Mouse (Mus musculus) intestine, embryonic 16.5 days (tissue): ENCODE results near the gene B4galt5. TPM values are rescaled to one million over a fixed set of nuclear protein-coding genes. Genes with fewer than 3 reads are reported as not detected.

Source experiments
- polyA plus RNA-seq: library from polyadenylated mRNA; unstranded; fragments of >200 nt; fragmentation: Nextera tagmentation; extraction: Ambion mirVana; gene quantifications from 2 replicates; pipeline ENCODE4 v1.2.1, GENCODE M21; 2015

Gene B4galt5
- polyA plus RNA-seq, 1 experiment from 2014 or later, result 8.1 TPM

Other genes starting within 250 kb of the B4galt5 start
- gene Kcnb1, start 159.0 kb downstream of the B4galt5 start, polyA plus RNA-seq, result 1.1 TPM in 2 replicates
- 12.0 and 12.8 TPM in 2 replicates for gene Ptgis, start 108.6 kb downstream of the B4galt5 start, polyA plus RNA-seq
- gene Slc9a8, start 72.5 kb upstream of the B4galt5 start, polyA plus RNA-seq, result 19.0 and 21.4 TPM in 2 replicates
- 75.7 and 76.5 TPM in 2 replicates for gene Rnf114, start 143.5 kb upstream of the B4galt5 start, polyA plus RNA-seq
- 14.2 and 15.4 TPM in 2 replicates for gene Spata2, start 143.7 kb upstream of the B4galt5 start, polyA plus RNA-seq
- 15.6 TPM in 2 replicates for gene Snai1, start 189.0 kb upstream of the B4galt5 start, polyA plus RNA-seq